Mouse (Mus musculus): ENCODE data around the gene Bbs10. TPM values are rescaled to one million over a fixed set of nuclear protein-coding genes. Genes with fewer than 3 reads are reported as not detected.

The Bbs10 gene
- polyA plus RNA-seq, 1 experiment from 2014 or later, result 7.0 TPM

GRCm38 (mm10) chr10:111301041-111301440 is 2.6 kb downstream of the Bbs10 start:
- DNase-seq (ENCODE audit: extremely low spot score, low spot score), result no peak
- no peak overlapping the region for H3K27ac ChIP-seq
- H3K27me3 ChIP-seq (ENCODE audit: poor library complexity, severe bottlenecking), result no peaks in the 10 kb centered on the region
- 91% methylated on average over 5 of the region's 5 CpGs for WGBS
- H3K36me3 ChIP-seq (replicated peaks), result peaks cover 10% of the 10 kb centered on the region
- no peaks in the 10 kb centered on the region for H3K9me3 ChIP-seq
- H3K4me1 ChIP-seq, result peaks cover 15% of the 10 kb centered on the region
- H3K4me3 ChIP-seq, result no peak overlapping the region

GRCm38 (mm10) chr10:111302486-111302885 is 4.0 kb downstream of the Bbs10 start:
- H3K9me3 ChIP-seq, result no peaks in the 10 kb centered on the region
- H3K4me3 ChIP-seq, result no peak overlapping the region
- peaks cover 15% of the 10 kb centered on the region for H3K4me1 ChIP-seq
- WGBS, result 93% methylated on average over 6 of the region's 6 CpGs
- no peak overlapping the region for H3K27ac ChIP-seq
- DNase-seq (ENCODE audit: extremely low spot score, low spot score), result no peak
- no peaks in the 10 kb centered on the region for H3K27me3 ChIP-seq (ENCODE audit: poor library complexity, severe bottlenecking)
- peaks cover 10% of the 10 kb centered on the region for H3K36me3 ChIP-seq (replicated peaks)

- no peaks in the 10 kb centered on the region for H3K27me3 ChIP-seq (ENCODE audit: poor library complexity, severe bottlenecking)
- 91% methylated on average over 13 of the region's 13 CpGs for WGBS
- no peaks in the 10 kb centered on the region for H3K36me3 ChIP-seq (replicated peaks)
- DNase-seq (ENCODE audit: extremely low spot score, low spot score), result no peak
- H3K27ac ChIP-seq, result no peak overlapping the region
- peaks cover 8% of the 10 kb centered on the region for H3K4me1 ChIP-seq
- H3K4me3 ChIP-seq, result no peak overlapping the region
- H3K9me3 ChIP-seq, result no peaks in the 10 kb centered on the region
These were observed 10.5 kb downstream of the Bbs10 start for GRCm38 (mm10) chr10:111308850-111309501.

- Histone ChIP-seq H3K9me3 (no peaks in the 10 kb centered on the region), H3K27me3 (ENCODE audit: poor library complexity, severe bottlenecking) (no peaks in the 10 kb centered on the region), H3K36me3 (replicated peaks) (no peaks in the 10 kb centered on the region), H3K27ac (no peak overlapping the region), H3K4me1 (peaks cover 8% of the 10 kb centered on the region), H3K4me3 (no peak overlapping the region)
- no peak for DNase-seq (ENCODE audit: extremely low spot score, low spot score)
- WGBS, result 78% methylated on average over 6 of the region's 6 CpGs
These were observed 14.8 kb downstream of the Bbs10 start for GRCm38 (mm10) chr10:111313282-111313681.

GRCm38 (mm10) chr10:111314636-111315395 is 16.3 kb downstream of the Bbs10 start:
- 83% methylated on average over 10 of the region's 10 CpGs for WGBS
- no peak for DNase-seq (ENCODE audit: extremely low spot score, low spot score)
- H3K27me3 ChIP-seq (ENCODE audit: poor library complexity, severe bottlenecking), result no peaks in the 10 kb centered on the region
- no peak overlapping the region for H3K4me3 ChIP-seq
- H3K27ac ChIP-seq, result no peak overlapping the region
- peaks cover 8% of the 10 kb centered on the region for H3K4me1 ChIP-seq
- no peaks in the 10 kb centered on the region for H3K9me3 ChIP-seq
- no peaks in the 10 kb centered on the region for H3K36me3 ChIP-seq (replicated peaks)

- 88% methylated on average over 3 of the region's 3 CpGs for WGBS
- Histone ChIP-seq H3K4me1 (peaks cover 8% of the 10 kb centered on the region), H3K9me3 (no peaks in the 10 kb centered on the region), H3K27me3 (ENCODE audit: poor library complexity, severe bottlenecking) (no peaks in the 10 kb centered on the region), H3K27ac (no peak overlapping the region), H3K36me3 (replicated peaks) (no peaks in the 10 kb centered on the region), H3K4me3 (no peak overlapping the region)
- no peak for DNase-seq (ENCODE audit: extremely low spot score, low spot score)
These were observed 17.5 kb downstream of the Bbs10 start for GRCm38 (mm10) chr10:111315940-111316339.

GRCm38 (mm10) chr10:111318021-111318420 is 19.5 kb downstream of the Bbs10 start:
- Histone ChIP-seq H3K9me3 (no peaks in the 10 kb centered on the region), H3K4me3 (no peak overlapping the region), H3K27me3 (ENCODE audit: poor library complexity, severe bottlenecking) (no peaks in the 10 kb centered on the region), H3K36me3 (replicated peaks) (no peaks in the 10 kb centered on the region), H3K27ac (no peak overlapping the region), H3K4me1 (peaks cover 7% of the 10 kb centered on the region)
- no peak for DNase-seq (ENCODE audit: extremely low spot score, low spot score)
- WGBS, result 83% methylated on average over 3 of the region's 3 CpGs

- H3K27me3 ChIP-seq (ENCODE audit: poor library complexity, severe bottlenecking), result no peaks in the 10 kb centered on the region
- H3K9me3 ChIP-seq, result no peaks in the 10 kb centered on the region
- H3K27ac ChIP-seq, result no peak overlapping the region
- no peak for DNase-seq (ENCODE audit: extremely low spot score, low spot score)
- no peaks in the 10 kb centered on the region for H3K4me1 ChIP-seq
- WGBS, result 91% methylated on average over 9 of the region's 9 CpGs
- H3K36me3 ChIP-seq (replicated peaks), result no peaks in the 10 kb centered on the region
- no peak overlapping the region for H3K4me3 ChIP-seq
These were observed 20.5 kb downstream of the Bbs10 start for GRCm38 (mm10) chr10:111318805-111319500.

GRCm38 (mm10) chr10:111320579-111320978 is 22.1 kb downstream of the Bbs10 start:
- H3K36me3 ChIP-seq (replicated peaks), result no peaks in the 10 kb centered on the region
- no peaks in the 10 kb centered on the region for H3K4me1 ChIP-seq
- no peaks in the 10 kb centered on the region for H3K9me3 ChIP-seq
- H3K27ac ChIP-seq, result no peak overlapping the region
- no peak for DNase-seq (ENCODE audit: extremely low spot score, low spot score)
- H3K27me3 ChIP-seq (ENCODE audit: poor library complexity, severe bottlenecking), result no peaks in the 10 kb centered on the region
- H3K4me3 ChIP-seq, result no peak overlapping the region

GRCm38 (mm10) chr10:111327957-111328356 is 29.5 kb downstream of the Bbs10 start:
- H3K4me1 ChIP-seq, result no peaks in the 10 kb centered on the region
- H3K9me3 ChIP-seq, result no peaks in the 10 kb centered on the region
- H3K27ac ChIP-seq, result no peak overlapping the region
- no peak for DNase-seq (ENCODE audit: extremely low spot score, low spot score)
- WGBS, result 86% methylated on average over 4 of the region's 4 CpGs
- H3K36me3 ChIP-seq (replicated peaks), result no peaks in the 10 kb centered on the region
- no peak overlapping the region for H3K4me3 ChIP-seq
- H3K27me3 ChIP-seq (ENCODE audit: poor library complexity, severe bottlenecking), result no peaks in the 10 kb centered on the region

- no peak for DNase-seq (ENCODE audit: extremely low spot score, low spot score)
- WGBS, result 83% methylated on average over 5 of the region's 5 CpGs
- no peaks in the 10 kb centered on the region for H3K36me3 ChIP-seq (replicated peaks)
- no peaks in the 10 kb centered on the region for H3K27me3 ChIP-seq (ENCODE audit: poor library complexity, severe bottlenecking)
- no peaks in the 10 kb centered on the region for H3K4me1 ChIP-seq
- no peak overlapping the region for H3K4me3 ChIP-seq
- no peaks in the 10 kb centered on the region for H3K9me3 ChIP-seq
- H3K27ac ChIP-seq, result no peak overlapping the region
These were observed 30.8 kb downstream of the Bbs10 start for GRCm38 (mm10) chr10:111329326-111329725.

GRCm38 (mm10) chr10:111334902-111335301 is 36.4 kb downstream of the Bbs10 start:
- Histone ChIP-seq H3K9me3 (no peaks in the 10 kb centered on the region), H3K4me3 (no peak overlapping the region), H3K4me1 (peaks cover 11% of the 10 kb centered on the region), H3K27ac (no peak overlapping the region), H3K36me3 (replicated peaks) (no peaks in the 10 kb centered on the region), H3K27me3 (ENCODE audit: poor library complexity, severe bottlenecking) (no peaks in the 10 kb centered on the region)
- 97% methylated on average over 2 of the region's 2 CpGs for WGBS
- DNase-seq (ENCODE audit: extremely low spot score, low spot score), result no peak
